Mouse (Mus musculus) megakaryocyte, embryonic 14.5 days (primary cell): ENCODE data around the gene Pik3c2b. TPM values are rescaled to one million over a fixed set of nuclear protein-coding genes. Genes with fewer than 3 reads are reported as not detected.
A peak's percentile ranks its signal among the peaks of the same experiment; 100 is the strongest.

Experiments used
- H3K27me3 ChIP-seq: replicated peaks from 2 replicates; pipeline ENCODE3; 2012; ENCODE audit warnings: inconsistent platforms
- H3K36me3 ChIP-seq: replicated peaks from 2 replicates; pipeline ENCODE3; 2012; ENCODE audit warnings: low read length, inconsistent platforms, mixed read lengths
- H3K4me1 ChIP-seq: 2 replicates; pipeline ENCODE4 v1.6.1; 2012; ENCODE audit warnings: inconsistent platforms
- H3K4me3 ChIP-seq: replicated peaks from 2 replicates; pipeline ENCODE3; 2012; ENCODE audit warnings: moderate library complexity, mild to moderate bottlenecking, inconsistent platforms
- H3K9me3 ChIP-seq: 2 replicates; pipeline ENCODE4 v1.6.1; 2012; ENCODE audit warnings: inconsistent platforms
- FLI1 ChIP-seq: IDR thresholded peaks from 2 replicates; pipeline ENCODE4 v1.6.1; 2012; ENCODE audit warnings: low read length, inconsistent platforms, mixed read lengths
- GATA1 ChIP-seq: IDR thresholded peaks from 3 replicates; pipeline ENCODE4 v1.6.1; 2012; ENCODE audit warnings: mixed read lengths, low read length, inconsistent platforms, borderline replicate concordance
- polyA plus RNA-seq: library from polyadenylated mRNA; stranded (reverse); fragments of >175 nt; gene quantifications from 2 replicates; pipeline ENCODE4 v1.2.3, GENCODE M21; 2012; ENCODE audit warnings: low replicate concordance; ENCODE audit not compliant: insufficient read depth

The Pik3c2b gene
- polyA plus RNA-seq = 0.56 and 0.73 TPM in 2 replicates

DNA sequence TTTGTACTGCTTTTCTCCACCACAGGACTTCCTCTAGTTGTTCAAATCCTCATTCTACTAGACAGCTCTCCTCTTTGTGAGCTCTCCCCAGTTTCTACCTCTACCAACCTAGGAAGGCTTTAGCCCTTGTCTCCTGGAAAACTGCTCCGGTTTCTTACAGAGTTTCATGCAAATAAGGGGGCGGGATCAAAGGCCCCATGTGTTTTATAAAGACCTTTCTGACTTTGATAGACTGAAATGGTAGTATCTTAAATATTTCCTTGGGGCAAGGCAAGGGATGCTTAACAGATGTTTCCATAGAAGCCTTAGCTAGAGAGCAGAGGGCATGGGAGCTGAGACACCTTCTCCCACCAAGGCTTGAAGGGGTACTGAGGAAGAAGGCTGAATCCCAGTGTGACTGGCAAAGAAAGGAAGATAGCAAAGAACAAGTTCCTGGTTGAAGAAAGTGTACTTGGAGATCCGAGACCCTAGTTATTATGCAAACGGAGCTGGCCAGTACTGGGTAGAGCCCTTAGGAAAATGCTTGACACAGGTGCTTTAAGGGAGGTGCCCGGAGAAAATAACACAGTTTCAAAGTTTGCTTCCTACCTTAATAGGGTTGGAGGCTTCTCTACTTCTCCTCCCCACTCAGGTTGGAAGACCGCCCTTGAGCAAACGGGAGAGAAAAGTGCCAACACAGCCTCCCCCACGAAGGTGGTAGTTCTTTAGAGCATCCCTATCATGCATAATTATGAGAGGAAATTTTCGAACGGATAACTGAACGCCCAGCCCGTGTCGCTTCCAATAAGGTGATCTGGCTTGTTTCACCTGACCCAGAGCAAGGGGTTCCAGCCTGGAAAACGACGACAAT, at the start of gene Pik3c2b:
TSS of gene Pik3c2b (plus strand) at position 657 of the 850 bp plus-strand sequence.
- Histone ChIP-seq H3K4me1 (peaks cover 46% of the 10 kb centered on the region), H3K4me3 (peak within 1 kb of the TSS; percentile 95), H3K9me3 (no peaks in the 10 kb centered on the region), H3K27me3 (peaks cover 62% of the 10 kb centered on the region), H3K36me3 (no peaks in the 10 kb centered on the region)
- TF ChIP-seq FLI1 (no peak), GATA1 (no peak)

- Histone ChIP-seq H3K4me1 (peaks cover 32% of the 10 kb centered on the region), H3K9me3 (no peaks in the 10 kb centered on the region), H3K4me3 (no peak overlapping the region), H3K27me3 (no peaks in the 10 kb centered on the region), H3K36me3 (peaks cover 97% of the 10 kb centered on the region)
- TF ChIP-seq FLI1 (no peak), GATA1 (no peak)
Observed at GRCm38 (mm10) chr1:133000347-133000746, 45.1 kb upstream of the Pik3c2b start.

GRCm38 (mm10) chr1:133006571-133006970, 38.9 kb upstream of the Pik3c2b start:
- no peak for TF ChIP-seq GATA1
- TF ChIP-seq FLI1 = no peak
- Histone ChIP-seq H3K27me3 (no peaks in the 10 kb centered on the region), H3K36me3 (peaks cover 94% of the 10 kb centered on the region), H3K9me3 (no peaks in the 10 kb centered on the region), H3K4me1 (peaks cover 17% of the 10 kb centered on the region), H3K4me3 (no peak overlapping the region)

GRCm38 (mm10) chr1:133011955-133012841, 33.3 kb upstream of the Pik3c2b start:
- no peaks in the 10 kb centered on the region for H3K27me3 ChIP-seq
- H3K9me3 ChIP-seq = no peaks in the 10 kb centered on the region
- TF ChIP-seq GATA1 (no peak), FLI1 (no peak)
- peaks cover 88% of the 10 kb centered on the region for H3K36me3 ChIP-seq
- H3K4me1 ChIP-seq = peaks cover 20% of the 10 kb centered on the region
- no peak overlapping the region for H3K4me3 ChIP-seq

- H3K9me3 ChIP-seq = no peaks in the 10 kb centered on the region
- H3K36me3 ChIP-seq = peaks cover 88% of the 10 kb centered on the region
- H3K27me3 ChIP-seq = no peaks in the 10 kb centered on the region
- TF ChIP-seq FLI1 (no peak), GATA1 (no peak)
- peaks cover 25% of the 10 kb centered on the region for H3K4me1 ChIP-seq
- no peak overlapping the region for H3K4me3 ChIP-seq
Observed at GRCm38 (mm10) chr1:133013331-133013730, 32.1 kb upstream of the Pik3c2b start.

DNA sequence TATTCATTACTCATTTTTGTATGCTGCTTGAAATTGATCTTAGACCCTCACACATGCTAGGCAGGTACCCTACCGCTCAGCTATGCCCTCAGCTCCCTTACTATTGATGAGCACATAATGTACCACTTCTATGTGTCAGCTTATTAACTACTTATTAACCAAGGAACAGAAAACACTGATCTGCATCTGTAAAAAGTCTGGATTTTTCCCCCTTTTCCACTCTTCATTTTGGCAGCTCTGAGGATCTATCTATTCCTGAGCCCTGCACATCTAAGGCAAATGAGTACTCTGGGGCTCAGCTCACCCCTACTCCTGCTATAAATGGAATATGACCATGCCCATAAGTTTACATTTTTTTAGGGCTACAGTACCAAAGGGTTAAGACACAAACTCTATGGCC, 31.3 kb upstream of the Pik3c2b start:
- no peaks in the 10 kb centered on the region for H3K27me3 ChIP-seq
- peaks cover 34% of the 10 kb centered on the region for H3K4me1 ChIP-seq
- H3K36me3 ChIP-seq = peaks cover 88% of the 10 kb centered on the region
- H3K9me3 ChIP-seq = no peaks in the 10 kb centered on the region
- H3K4me3 ChIP-seq = no peak overlapping the region
- TF ChIP-seq GATA1 = no peak

DNA sequence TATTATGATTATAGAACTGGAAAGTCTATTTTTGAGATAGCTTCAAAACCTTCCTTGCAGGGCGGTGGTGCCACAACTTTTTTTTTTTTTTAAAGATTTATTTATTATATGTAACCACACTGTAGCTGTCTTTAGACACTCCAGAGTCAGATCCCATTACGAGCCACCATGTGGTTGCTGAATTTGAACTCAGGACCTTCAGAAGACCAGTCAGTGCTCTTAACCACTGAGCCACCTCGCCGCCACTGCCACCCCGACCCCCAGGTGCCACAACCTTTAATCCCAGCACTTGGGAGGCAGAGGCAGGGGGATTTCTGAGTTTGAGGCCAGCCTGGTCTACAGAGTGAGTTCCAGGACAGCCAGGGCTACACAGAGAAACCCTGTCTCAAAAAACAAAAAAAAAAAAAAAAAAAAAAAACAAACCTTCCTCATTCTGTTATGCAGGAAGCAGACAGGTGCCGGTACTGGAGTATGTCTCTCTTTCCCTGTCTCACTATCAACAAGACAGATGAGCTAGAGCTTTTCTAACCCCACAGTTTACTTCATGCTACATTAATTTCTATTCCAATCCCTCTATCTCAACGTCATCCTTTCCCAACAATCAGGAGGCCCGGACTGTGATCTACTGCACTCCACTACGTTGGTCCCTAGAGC, 28.6 kb upstream of the Pik3c2b start:
- no peak for TF ChIP-seq FLI1
- TF ChIP-seq GATA1 = no peak
- no peaks in the 10 kb centered on the region for H3K27me3 ChIP-seq
- H3K36me3 ChIP-seq = peaks cover 76% of the 10 kb centered on the region

DNA sequence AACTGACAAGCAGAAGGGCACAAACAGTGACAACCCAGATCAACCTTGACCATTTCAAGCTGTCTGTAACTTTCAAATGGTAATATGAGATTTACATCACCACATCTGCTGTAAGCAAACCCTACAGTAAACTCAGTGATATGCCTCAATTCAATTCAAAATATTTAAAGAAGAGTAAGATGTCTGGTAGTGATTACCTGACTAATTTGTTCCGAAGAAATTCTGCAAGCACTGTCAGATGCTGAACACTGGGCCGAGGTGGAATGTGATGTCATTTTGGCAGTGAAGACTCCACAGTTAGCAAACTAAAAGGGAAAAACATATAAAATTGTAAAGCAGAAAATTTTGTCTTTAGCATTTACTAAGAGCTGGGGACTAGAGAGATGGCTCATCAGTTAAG, 26.9 kb upstream of the Pik3c2b start:
- H3K36me3 ChIP-seq = peaks cover 67% of the 10 kb centered on the region
- H3K4me3 ChIP-seq = peak overlapping the region; percentile 64
- H3K4me1 ChIP-seq = peaks cover 48% of the 10 kb centered on the region
- H3K27me3 ChIP-seq = no peaks in the 10 kb centered on the region
- H3K9me3 ChIP-seq = no peaks in the 10 kb centered on the region
- TF ChIP-seq FLI1 = no peak

More for the DNA sequence above, 28.6 kb upstream of the Pik3c2b start:
- peaks cover 55% of the 10 kb centered on the region for H3K4me1 ChIP-seq
- H3K4me3 ChIP-seq = no peak overlapping the region
- no peaks in the 10 kb centered on the region for H3K9me3 ChIP-seq

GRCm38 (mm10) chr1:133019312-133019711, 26.2 kb upstream of the Pik3c2b start:
- Histone ChIP-seq H3K36me3 (peaks cover 59% of the 10 kb centered on the region), H3K9me3 (no peaks in the 10 kb centered on the region), H3K4me1 (peaks cover 51% of the 10 kb centered on the region), H3K27me3 (no peaks in the 10 kb centered on the region), H3K4me3 (peak overlapping the region; percentile 51)
- TF ChIP-seq FLI1 (no peak), GATA1 (no peak)
